Mouse (Mus musculus): ENCODE results near the gene Runx1.

The Runx1 gene

DNA sequence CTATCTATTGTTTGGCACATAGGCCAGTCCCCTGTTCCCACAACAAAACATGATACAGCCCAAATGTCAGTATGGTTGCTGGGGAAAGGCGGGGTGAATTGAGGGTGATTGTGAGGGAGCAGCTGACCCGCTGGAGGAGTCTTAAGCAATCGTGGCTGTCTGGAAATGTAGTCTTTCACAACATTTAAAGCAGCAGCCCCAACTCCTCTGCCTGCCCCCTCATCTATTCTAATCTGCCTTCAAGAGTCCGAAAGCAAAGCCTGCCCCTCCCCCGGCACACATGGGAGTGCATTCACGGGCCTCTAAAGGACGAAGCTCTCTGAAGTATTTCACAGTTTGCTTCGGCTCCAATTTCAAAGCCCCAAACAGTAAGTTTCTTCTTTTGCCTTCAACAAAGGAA is 213.4 kb downstream of the Runx1 start:
- peak; percentile 75 for DNase-seq (ENCODE audit: low read depth)

DNA sequence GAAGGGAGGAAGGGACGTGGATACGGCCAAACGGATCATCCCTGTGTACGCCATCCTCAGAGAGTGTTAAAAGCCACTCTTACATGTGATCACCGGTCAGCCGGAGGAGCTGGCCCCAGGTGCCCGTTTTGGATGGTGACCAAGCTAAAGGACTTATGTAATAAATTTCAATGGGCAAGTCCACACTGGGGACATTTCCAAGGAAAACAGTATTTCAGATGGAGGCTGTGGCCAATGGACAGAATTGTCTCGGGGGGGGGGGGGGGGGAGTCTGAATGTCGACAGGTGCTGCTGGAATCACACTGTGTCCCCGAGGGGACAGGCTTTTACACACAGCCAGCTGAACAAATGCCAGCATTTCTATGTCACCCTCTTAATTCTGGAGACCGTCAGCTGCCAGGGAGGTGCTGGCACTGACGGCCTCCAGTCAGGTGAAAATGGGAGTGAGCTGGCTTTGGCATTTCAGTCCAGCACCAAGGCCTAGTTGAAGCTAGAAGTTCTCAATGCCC is 214.3 kb downstream of the Runx1 start:
- no peak for DNase-seq (ENCODE audit: low read depth)

DNA sequence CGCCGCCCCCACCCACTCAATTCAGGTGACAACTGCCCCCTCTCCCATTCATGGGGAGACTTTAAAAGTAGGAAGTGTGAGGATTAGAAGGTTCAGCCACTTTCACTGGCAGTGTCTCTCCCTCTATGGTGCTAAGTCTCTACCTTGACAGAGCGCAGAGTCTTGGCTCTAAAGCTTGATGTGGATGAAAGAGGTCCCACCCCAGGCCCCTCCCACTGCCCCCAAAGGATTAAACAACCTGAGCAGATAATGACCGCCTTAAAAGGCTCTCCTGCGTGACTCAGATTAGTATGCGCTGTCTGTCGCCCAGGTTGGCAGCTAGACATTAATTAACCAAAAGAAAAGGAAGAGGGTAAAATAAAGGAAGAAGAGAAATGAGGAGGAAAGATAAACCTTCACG is 215.5 kb downstream of the Runx1 start:
- DNase-seq (ENCODE audit: low read depth): no peak

DNA sequence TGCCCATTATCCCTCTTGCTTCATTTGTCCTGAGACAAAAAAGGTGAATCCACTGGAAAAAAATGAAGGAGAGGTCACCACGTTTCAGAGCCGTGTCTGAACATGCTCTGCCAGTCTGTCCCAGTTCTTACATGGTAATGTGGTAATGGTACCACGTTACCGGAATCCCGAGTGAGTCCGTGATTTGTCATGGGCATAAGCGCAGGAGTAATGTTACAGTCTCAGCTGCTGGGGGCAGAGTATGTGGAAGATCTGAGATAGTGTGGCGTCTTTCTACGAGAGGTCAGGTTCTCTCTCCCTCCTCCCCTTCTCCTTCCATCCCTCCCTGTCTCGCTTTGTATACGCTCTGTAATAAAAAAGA is 216.3 kb downstream of the Runx1 start:
- no peak for DNase-seq (ENCODE audit: low read depth)

DNA sequence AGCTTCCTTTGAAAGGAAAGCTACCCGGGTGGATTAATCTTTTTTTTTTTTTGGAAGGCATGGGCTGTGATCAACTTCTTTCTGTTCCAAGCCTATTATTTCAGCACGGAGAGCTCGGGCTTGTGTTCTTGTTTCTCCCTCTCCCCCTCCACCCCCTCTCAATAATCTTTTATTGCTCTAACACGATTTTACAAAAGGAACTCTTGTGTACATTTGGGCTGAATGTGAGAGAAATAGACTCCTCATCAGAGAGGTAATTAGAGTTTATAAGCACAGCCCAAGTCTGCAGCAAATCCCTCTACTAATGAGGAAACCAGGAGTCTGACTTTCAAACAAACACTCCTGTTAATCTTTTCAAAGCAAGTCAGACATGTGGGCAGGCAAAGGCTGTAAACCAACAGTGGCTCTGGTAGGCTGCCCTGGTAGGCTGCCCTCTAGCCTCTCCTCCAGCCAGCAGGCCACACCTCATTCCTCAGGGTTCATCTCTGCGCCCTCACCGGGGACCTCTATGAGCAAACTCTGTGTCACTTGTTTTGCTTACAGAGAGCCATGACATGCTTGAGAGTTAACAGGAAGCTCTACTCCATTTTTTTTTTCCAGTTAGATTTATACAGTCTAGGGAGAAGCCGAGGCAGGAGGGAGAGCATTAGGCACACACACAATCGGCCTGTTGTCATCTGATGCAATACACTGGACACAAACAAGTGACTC is 216.8 kb downstream of the Runx1 start:
- no peak for DNase-seq (ENCODE audit: low read depth)

DNA sequence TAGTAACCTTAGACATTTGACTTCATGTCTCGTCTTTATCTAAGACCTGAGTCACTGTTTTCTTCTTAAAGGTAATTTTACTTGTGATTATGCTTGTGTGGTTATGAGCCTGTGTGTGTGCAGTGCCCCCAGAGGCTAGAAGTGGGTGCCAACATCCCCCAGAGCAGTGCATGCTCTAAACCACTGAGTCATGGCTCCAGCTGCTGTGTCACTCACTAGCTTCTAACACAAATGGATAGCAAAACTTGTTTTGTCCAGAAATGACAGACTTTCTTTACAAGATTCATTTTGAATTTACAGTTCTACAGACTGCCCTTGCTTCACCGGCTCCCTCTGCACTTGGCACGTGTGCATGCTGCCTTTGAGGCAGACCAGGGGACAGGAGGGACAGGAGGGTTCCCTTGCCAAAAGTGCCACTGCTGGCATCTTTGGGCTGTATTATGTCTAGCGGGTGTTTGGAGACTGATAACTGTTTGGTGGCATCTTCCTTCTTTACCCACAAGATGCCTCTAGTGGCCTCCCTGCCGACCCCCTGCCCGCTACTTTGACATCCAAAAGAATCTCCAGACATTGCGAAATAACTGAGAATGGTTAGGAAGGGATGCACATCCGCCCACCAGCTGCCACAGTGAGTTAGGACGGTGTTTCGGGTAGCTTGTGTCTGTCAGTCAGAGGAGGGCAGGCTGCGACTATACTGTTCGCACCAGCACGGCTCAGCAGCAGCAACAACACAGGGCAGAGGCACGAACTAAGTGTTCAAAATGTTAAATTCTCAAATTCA is 217.6 kb downstream of the Runx1 start:
- DNase-seq (ENCODE audit: low read depth): peak; percentile 67

DNA sequence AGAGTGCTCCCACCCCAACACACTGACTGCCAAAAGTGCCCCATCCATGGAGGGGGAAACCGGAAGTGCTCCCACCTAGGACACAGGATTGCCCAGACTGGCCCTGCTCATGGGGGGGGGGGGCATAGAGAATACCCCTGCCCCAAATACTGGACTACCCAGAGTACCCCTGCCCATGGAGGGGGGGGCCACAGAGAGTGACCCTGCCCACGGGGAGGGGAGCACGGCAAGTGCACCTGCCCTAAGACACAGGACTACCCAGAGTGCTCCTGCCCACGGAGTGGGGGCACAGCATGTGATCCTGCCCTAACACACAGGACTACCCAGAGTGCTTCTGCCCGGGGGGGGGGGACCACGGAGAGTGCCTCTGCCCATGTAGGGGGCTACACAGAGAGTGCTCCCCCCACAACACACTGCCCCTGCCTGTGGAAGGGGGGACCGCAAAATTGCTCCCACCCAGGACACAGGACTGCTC is 219.4 kb downstream of the Runx1 start:
- no peak for DNase-seq (ENCODE audit: low read depth)

DNA sequence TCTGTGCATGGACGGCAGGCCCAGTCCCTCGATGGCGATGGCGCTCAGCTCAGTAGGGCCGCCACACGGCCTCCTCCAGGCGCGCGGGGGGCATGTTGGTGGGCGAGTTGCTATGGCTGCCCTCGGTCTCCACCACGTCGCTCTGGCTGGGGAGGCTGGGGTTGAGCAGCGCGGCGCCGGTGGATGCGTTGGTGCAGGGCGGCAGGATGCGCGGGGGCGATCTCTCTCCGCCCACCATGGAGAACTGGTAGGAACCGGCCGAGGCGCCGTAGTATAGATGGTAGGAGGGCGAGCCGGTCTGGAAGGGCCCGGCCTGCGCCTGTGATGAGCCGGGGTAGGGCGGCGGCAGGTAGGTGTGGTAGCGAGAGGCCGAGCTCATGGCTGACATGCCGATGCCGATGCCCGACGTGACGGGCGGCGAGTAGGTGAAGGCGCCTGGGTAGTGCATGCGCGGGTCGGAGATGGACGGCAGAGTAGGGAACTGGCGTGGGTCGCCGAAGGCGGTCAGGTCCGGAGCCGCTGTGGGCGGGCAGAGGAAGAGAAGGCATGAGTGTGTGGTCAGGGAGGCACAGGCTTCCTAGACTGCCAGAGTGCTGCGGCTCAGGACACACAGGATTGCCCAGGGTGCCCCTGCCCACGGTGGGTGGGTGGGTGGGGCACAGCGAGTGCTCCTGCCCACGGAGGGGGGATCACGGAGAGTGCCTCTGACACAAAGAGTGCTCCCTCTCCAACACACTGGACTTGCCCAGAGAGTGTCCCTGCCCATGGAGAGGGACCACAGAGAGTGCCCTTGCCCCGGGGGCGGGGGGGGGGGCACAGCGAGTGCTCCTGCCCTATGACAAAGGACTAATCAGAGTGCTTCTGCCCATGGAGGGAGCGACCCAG is 220.1 kb downstream of the Runx1 start:
- no peak for DNase-seq (ENCODE audit: low read depth)

DNA sequence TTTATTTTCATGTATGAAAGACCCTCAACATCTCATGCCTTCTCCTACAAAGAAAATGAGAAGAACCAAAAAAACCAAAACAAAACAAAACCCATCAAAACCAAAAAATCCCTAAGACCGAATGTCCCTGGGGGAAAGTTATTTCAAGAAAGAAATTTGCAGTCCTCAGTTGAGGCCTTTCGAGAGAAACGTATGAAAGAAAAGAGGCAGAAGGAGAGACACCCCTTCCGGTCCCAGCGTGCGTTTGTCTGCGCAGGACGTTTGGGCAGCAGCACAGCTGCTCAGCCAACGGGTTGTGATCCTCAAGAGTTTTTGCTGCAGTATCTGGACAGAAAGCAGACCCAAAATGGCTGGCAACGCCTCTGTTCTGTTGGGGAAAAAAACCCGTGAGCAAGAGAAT is 223.4 kb downstream of the Runx1 start:
- no peak for DNase-seq (ENCODE audit: low read depth)

DNA sequence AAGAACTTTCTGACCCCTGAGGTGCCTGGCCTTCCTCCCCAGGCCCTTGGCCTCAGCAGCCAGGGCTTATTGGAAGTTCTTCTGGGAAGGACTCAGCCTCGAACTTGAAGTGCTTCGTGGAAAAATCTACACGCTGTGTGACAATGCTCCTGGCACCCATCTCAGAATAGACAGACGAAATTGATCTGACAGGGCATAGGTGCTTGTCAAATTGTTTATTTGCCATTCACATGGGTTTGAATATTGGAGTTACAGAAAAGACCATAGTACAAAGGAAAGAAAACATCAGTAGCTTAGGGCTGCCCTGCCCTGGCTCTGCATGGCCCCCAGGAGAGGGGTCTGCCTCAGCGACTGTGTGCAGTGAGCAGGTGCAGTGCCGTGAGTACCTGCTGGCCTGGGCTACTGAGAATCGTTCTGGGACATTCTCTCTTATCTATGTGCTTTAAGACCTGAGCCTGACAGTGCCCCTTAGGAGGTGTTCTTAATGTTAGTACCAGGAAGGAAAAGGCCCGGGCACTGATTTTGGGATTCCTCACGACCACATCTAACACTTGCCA is 224.6 kb downstream of the Runx1 start:
- DNase-seq (ENCODE audit: low read depth): no peak

DNA sequence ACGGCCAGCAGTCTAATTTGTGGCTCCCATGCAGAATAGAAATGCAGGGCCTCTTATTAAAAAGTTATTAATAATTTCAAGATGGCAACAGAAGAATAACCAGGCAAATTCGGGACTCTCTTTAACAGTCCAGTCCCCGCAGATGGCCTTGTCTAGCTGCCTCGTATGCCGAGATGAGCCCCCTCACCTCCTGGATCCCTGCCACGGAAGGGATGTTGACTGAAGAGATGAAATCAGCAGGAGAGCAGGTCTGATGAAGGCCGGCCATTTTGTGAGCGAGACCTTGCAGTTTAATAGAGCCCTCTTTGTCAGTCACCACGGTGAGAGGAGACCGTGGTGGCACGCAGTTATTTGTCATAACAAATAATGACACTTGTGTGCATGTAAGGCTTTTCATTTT is 226.5 kb downstream of the Runx1 start:
- no peak for DNase-seq (ENCODE audit: low read depth)

DNA sequence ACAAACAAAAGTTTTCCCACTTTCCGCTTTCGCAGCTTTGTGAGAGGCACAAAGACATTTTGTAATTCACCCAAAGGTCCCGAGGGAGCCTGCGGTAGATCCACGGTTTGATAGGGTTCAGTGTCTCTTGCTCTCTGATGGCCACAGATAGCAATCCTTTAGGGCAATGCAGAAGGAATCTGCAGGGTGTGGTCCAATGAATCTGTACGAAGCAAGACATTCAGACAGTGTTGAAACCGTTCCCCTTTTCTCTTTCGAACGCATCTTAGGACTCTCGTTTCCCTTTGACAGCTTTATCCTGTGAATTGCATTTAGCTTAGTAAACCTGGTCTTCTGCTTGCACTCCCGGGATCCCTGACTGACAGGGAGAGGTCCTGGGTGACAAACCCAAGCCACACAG is 228.3 kb downstream of the Runx1 start:
- DNase-seq (ENCODE audit: low read depth): no peak

DNA sequence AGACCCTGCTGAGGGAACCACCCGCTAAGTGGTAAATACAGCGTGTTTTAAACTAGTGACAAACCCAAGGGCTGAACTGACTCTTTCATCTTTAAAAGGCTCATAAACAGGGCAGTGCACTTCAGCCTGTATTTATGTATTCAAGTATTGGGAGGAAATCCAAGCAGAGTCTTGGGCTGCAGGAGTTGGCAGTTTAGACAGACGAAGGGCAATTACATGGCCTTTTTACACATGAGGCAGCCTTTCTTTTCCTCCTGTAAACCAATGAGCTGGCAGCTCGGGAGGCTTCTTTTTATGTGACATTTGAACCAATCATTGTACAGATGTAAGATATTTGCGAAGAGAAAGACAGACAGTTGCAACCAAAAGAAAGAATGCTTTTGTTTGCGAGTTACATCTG is 233.7 kb downstream of the Runx1 start:
- no peak for DNase-seq (ENCODE audit: low read depth)

DNA sequence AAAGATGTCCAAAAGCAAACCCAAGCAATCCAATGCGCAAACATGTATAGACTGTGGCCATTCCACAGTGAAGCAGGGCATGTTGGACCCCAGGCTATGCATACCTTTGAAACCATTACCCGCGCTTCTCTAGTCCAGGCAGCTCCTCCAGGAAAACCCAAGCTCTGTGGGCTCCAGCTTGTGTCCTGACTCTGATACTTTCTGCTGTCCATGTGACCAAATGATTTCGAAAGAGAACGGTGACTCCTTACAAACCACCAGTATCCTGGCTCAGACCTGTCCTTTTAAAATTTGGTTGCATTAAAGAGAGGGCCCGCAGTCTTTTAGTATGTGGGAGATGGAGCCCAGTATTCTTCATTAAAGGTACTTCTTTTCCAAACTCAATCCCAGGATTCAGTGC is 234.2 kb downstream of the Runx1 start:
- DNase-seq (ENCODE audit: low read depth): peak; percentile 67

DNA sequence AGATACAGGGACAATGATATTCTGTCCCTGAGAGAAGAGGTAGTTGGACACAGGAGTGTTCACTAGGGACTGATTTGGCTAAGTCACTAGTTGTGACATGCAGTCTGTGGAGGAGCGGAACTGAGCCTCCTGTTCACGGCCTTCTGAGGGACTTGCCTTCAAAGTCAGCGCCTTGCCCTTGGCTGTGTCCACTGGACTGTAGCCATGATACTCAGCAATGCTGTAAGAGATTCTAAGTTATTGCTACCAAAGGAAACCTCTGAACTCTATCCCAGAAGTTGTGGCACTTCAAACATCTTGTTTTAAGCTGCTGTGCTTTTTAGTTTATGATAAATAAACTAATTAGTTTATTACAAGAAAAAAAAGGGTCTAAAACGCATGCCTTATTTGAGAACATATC is 238.1 kb downstream of the Runx1 start:
- no peak for DNase-seq (ENCODE audit: low read depth)

DNA sequence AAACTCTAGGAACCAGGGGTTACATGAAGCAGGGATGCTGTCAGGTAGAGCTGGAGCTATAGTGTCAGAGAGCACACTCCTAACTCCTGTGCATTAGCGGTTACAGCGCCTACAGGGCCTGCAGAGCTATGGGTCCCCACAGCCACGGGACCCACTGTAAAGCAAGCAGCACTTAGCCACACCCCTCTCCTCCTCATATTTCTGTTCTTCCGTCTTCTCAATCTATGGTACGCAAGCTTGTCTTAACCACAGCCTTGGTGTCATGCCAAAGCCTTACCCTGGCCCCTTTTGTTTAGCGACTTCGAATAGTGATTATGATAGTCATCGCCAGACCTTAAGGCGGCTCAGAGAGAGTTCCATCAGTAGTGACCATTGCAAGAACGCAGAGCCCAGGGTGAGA is 244.2 kb downstream of the Runx1 start:
- peak; percentile 89 for DNase-seq (ENCODE audit: low read depth)

DNA sequence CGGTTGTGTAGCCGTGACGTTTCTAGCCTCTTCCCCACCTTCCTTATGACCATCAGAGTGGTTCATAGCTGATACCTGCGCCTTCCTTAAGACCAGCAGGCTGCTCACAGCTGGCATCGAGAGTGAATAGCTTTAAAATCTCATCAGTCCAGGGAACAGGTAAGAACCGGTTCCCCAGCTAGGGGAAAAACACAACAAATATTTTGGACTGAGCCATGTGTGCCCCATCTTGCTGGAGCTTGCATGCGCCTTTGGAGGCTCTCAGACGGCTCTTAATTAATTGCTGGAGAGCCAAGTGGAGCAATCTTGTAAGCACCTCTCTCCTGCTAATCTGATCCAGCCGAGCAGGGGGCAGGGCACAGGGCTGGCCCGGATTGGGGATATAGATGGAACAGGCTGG is 245.0 kb downstream of the Runx1 start:
- no peak for DNase-seq (ENCODE audit: low read depth)

DNA sequence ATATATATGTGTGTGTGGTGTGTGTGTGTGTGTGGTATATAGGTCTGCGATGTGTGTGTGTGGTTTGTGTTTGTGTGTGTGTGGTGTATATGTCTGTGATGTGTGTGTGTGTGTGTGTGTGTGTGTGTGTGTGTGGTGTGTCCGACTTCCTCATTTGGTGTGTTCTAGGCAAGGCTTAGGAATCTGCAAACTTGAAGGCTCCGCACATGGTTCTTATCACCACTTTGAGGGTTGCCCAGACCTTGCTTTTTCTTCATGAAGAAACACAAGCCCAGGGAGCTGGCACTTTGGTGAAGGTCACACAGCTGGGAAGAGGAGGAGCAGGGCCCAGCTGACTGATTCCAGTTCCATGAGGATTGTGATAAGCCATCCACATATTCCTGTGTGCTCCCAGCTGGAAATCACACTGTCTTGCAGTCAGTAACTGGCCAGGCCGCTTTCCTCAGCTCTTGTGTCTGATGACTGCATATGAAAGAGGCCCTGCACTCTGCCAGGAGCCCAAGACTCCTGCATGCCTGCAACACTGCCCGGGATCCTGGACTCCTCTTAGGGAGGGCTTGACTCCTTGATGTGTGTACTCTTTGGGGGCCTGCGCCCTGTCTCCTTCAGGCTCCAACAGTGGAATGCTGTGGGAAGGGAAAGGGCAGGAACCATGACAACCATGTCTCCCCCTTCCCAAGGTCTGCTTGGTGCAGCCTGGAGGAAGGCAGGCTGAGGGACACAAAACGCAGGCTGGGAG is 246.9 kb downstream of the Runx1 start:
- DNase-seq (ENCODE audit: low read depth): no peak

DNA sequence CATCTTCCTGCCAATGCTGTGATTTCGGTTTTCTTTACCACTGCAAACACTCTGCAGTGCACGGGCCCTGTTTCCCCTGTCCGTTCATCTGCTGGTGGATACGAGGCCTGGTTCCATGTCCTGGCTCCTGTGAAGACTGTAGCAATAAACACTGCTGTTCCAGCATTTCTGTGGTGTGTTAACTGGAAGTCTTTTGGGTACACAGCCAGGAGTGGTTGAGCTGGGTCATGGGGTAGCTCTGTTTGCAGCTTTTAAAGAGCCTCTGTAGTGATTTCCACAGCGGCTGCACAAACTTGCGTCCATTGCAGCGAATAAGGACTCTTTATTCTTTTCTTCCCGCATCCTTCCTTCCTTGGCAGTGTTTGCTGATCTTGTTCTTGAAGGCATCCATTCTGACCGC is 248.6 kb downstream of the Runx1 start:
- DNase-seq (ENCODE audit: low read depth): no peak

DNA sequence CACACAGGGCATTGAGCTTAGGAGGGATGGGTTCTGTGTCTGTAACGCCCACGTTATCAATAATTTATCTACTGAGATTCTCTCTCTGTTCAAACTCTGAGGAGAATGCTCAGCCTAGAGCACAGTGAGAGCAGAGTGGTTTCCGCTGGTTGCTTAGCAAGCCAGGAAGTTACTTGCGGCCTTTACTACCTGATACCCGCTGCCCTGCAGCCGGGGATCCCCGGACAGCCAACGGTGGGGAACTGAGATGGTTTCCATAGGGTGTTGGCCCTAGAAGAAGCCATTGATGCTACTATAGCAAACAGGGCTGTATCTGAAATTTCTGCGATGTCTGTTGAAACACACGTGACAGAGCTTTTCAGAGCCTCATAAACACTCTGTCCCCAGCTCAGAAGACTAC is 250.2 kb downstream of the Runx1 start:
- DNase-seq (ENCODE audit: low read depth): no peak

DNA sequence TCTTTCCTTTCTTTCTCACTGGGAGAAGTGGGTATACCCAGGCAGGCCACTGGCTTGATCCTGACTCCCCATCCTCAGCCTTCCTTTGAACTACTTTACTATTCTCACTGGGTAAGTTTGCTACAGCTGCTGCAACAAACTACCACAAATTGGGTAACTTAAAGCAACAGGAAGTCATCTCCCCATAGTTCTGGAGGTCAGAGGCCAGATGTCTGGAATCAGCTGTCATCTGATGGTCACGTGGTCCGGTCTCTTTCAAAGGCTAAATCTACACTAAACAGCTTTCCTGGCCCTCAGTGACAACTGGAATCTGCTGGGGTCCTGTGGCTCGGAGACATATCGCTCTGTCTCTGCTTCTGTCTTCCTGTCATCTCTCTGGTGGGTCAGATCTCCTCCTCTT is 252.8 kb downstream of the Runx1 start:
- DNase-seq (ENCODE audit: low read depth): peak; percentile 77

DNA sequence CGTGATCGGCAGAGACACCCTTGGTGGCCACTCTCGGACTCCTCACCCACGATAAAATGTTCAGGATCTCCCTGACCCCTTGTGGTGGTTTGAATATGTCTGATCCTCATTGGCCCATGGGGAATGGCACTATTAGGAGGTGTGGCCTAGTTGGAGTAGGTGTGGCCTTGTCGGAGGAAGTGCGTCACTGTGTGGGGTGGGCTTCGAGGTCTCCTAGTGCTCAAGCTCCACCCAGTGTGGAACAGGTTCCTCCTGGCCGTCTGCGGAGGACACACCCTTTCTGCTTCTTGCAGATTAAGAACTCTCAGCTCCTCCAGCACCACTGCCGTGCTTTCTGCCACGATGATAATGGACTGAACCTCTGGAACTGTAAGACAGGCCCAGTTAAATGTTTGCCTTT is 254.7 kb downstream of the Runx1 start:
- peak; percentile 26 for DNase-seq (ENCODE audit: low read depth)

Data from 416B (cell line).